Mouse (Mus musculus): ENCODE measurements around the gene Prmt2. TPM values are rescaled to one million over a fixed set of nuclear protein-coding genes. Genes with fewer than 3 reads are reported as not detected.
A peak's percentile ranks its signal among the peaks of the same experiment; 100 is the strongest.

Prmt2 gene
- total RNA-seq (2014; fragmentation: Nextera tagmentation): 0.59 and 2.0 TPM in 2 replicates
- total RNA-seq (2017): 0.42 and 3.7 TPM in 2 replicates

GRCm38 (mm10) chr10:76237341-76238225 is at the start of gene Prmt2:
Prmt2 (minus strand) TSS chr10:76237865.
- ATAC-seq (replicated peaks; ENCODE audit: low FRiP score, low TSS enrichment, poor library complexity, severe bottlenecking): peak; percentile 97

GRCm38 (mm10) chr10:76278541-76279097 is 41.0 kb upstream of the Prmt2 start:
- ATAC-seq (replicated peaks; ENCODE audit: low FRiP score, low TSS enrichment, poor library complexity, severe bottlenecking): no peak

- ATAC-seq (replicated peaks; ENCODE audit: low FRiP score, low TSS enrichment, poor library complexity, severe bottlenecking): no peak
Measured at GRCm38 (mm10) chr10:76275256-76275655, 37.6 kb upstream of the Prmt2 start.

- peak; percentile 78; the same call in 1 of the 2 replicates for ATAC-seq (replicated peaks; ENCODE audit: low FRiP score, low TSS enrichment, poor library complexity, severe bottlenecking)
Measured at GRCm38 (mm10) chr10:76271238-76271637, 33.6 kb upstream of the Prmt2 start.

GRCm38 (mm10) chr10:76262431-76262830 is 24.8 kb upstream of the Prmt2 start:
- ATAC-seq (replicated peaks; ENCODE audit: low FRiP score, low TSS enrichment, poor library complexity, severe bottlenecking): no peak

- no peak for ATAC-seq (replicated peaks; ENCODE audit: low FRiP score, low TSS enrichment, poor library complexity, severe bottlenecking)
Measured at GRCm38 (mm10) chr10:76261447-76261846, 23.8 kb upstream of the Prmt2 start.

- no peak for ATAC-seq (replicated peaks; ENCODE audit: low FRiP score, low TSS enrichment, poor library complexity, severe bottlenecking)
Measured at GRCm38 (mm10) chr10:76260358-76261059, 22.8 kb upstream of the Prmt2 start.

GRCm38 (mm10) chr10:76259566-76260232 is 22.0 kb upstream of the Prmt2 start:
- ATAC-seq (replicated peaks; ENCODE audit: low FRiP score, low TSS enrichment, poor library complexity, severe bottlenecking): no peak

- peak; percentile 84 for ATAC-seq (replicated peaks; ENCODE audit: low FRiP score, low TSS enrichment, poor library complexity, severe bottlenecking)
Measured at GRCm38 (mm10) chr10:76257719-76258390, 20.2 kb upstream of the Prmt2 start.

GRCm38 (mm10) chr10:76257231-76257630 is 19.6 kb upstream of the Prmt2 start:
- ATAC-seq (replicated peaks; ENCODE audit: low FRiP score, low TSS enrichment, poor library complexity, severe bottlenecking): no peak

GRCm38 (mm10) chr10:76255617-76256016 is 18.0 kb upstream of the Prmt2 start:
- no peak for ATAC-seq (replicated peaks; ENCODE audit: low FRiP score, low TSS enrichment, poor library complexity, severe bottlenecking)

- ATAC-seq (replicated peaks; ENCODE audit: low FRiP score, low TSS enrichment, poor library complexity, severe bottlenecking): no peak
Measured at GRCm38 (mm10) chr10:76253536-76253935, 15.9 kb upstream of the Prmt2 start, which contains the start of gene S100b. S100b (plus strand) TSS chr10:76253853.

- no peak for ATAC-seq (replicated peaks; ENCODE audit: low FRiP score, low TSS enrichment, poor library complexity, severe bottlenecking)
Measured at GRCm38 (mm10) chr10:76253079-76253478, 15.4 kb upstream of the Prmt2 start.

GRCm38 (mm10) chr10:76250870-76251269 is 13.2 kb upstream of the Prmt2 start:
- ATAC-seq (replicated peaks; ENCODE audit: low FRiP score, low TSS enrichment, poor library complexity, severe bottlenecking): no peak

GRCm38 (mm10) chr10:76248647-76248968 is 10.9 kb upstream of the Prmt2 start:
- no peak for ATAC-seq (replicated peaks; ENCODE audit: low FRiP score, low TSS enrichment, poor library complexity, severe bottlenecking)

GRCm38 (mm10) chr10:76247960-76248646 is 10.4 kb upstream of the Prmt2 start:
- no peak for ATAC-seq (replicated peaks; ENCODE audit: low FRiP score, low TSS enrichment, poor library complexity, severe bottlenecking)

- no peak for ATAC-seq (replicated peaks; ENCODE audit: low FRiP score, low TSS enrichment, poor library complexity, severe bottlenecking)
Measured at GRCm38 (mm10) chr10:76246601-76247000, 8.9 kb upstream of the Prmt2 start.

- no peak for ATAC-seq (replicated peaks; ENCODE audit: low FRiP score, low TSS enrichment, poor library complexity, severe bottlenecking)
Measured at GRCm38 (mm10) chr10:76245106-76245505, 7.4 kb upstream of the Prmt2 start.

GRCm38 (mm10) chr10:76239401-76239800 is 1.7 kb upstream of the Prmt2 start:
- no peak for ATAC-seq (replicated peaks; ENCODE audit: low FRiP score, low TSS enrichment, poor library complexity, severe bottlenecking)
